Mouse (Mus musculus) spleen, postnatal 10 days (tissue): ENCODE results near the gene Gm7970.
"Not testable (repeated sequence)": the region's sequence is repeated elsewhere in the genome, so short reads cannot be mapped to it uniquely, and the experiment has no call there.

Experiments used
- DNase-seq, 2 experiments: peaks; one replicate each; pipeline ENCODE4 v3.0.0; 2021 to 2022; ENCODE audit warnings: low spot score in 2 of 2

The Gm7970 gene

GRCm38 (mm10) chr14:41555483-41555882 is at the start of gene Gm7970:
TSS of gene Gm7970 (minus strand) at chr14:41555583.
- not testable (repeated sequence) for DNase-seq

GRCm38 (mm10) chr14:41600935-41601334 is 45.6 kb upstream of the Gm7970 start:
- peak in 1 of 2 experiments; percentile 11 for DNase-seq

GRCm38 (mm10) chr14:41586346-41586745 is 31.0 kb upstream of the Gm7970 start:
- not testable (repeated sequence) for DNase-seq

GRCm38 (mm10) chr14:41572911-41573310 is 17.5 kb upstream of the Gm7970 start, which contains the start of gene 1700049E17Rik2:
TSS of gene 1700049E17Rik2 (plus strand) at chr14:41573211.
- not testable (repeated sequence) for DNase-seq

GRCm38 (mm10) chr14:41524695-41525094 is 30.7 kb downstream of the Gm7970 start:
- DNase-seq: not testable (repeated sequence)

GRCm38 (mm10) chr14:41520683-41521082 is 34.7 kb downstream of the Gm7970 start:
- DNase-seq: not testable (repeated sequence)
